Mouse (Mus musculus): ENCODE results near the gene Ppp1r21.

DNA sequence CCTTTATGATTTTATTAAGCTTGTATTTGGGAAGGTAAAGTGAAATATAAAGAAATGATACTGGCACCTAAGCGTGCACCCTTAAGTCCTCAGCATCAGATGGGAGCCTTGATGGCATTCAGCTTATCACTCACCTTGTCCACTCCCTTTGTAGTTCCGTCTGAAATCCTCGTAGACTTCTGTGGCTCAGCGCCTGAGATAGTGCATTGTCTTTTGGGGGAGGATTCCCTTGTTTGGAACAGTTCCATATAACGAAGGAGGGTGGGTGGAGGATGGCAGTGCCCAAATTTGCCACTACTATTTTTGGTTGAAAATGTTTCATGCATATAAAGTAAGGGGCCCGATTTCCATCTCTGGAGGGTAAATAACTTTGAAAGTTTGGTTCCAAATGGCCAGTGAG, 1.3 kb downstream of the Ppp1r21 start:
- TF ChIP-seq CTCF (IDR thresholded peaks at IDR 0.05; ENCODE audit: low read depth) (no peak), EP300 (optimal IDR thresholded peaks at IDR 0.05) (no peak)
